Mouse (Mus musculus) hindbrain, postnatal 0 days (tissue): Measurements from ENCODE around the gene Ttc28. TPM values are rescaled to one million over a fixed set of nuclear protein-coding genes. Genes with fewer than 3 reads are reported as not detected.

Source experiments
- ATAC-seq: fragments of 200-750 bp; cut with Nextera tagmentation; 2 replicates; pipeline ENCODE4 v1.8.0; 2017; ENCODE audit warnings: mild to moderate bottlenecking, moderate TSS enrichment, moderate library complexity
- DNase-seq: peaks from one replicate; pipeline ENCODE4 v3.0.0-alpha.2; 2015; ENCODE audit warnings: low spot score
- H3K27ac ChIP-seq: fragments of 300-500 bp; sonication (generic); 2 replicates; pipeline ENCODE4 v1.5.1; 2014; ENCODE audit warnings: mild to moderate bottlenecking
- H3K27me3 ChIP-seq: fragments of 300-500 bp; sonication (generic); 2 replicates; pipeline ENCODE4 v1.6.1; 2014; ENCODE audit warnings: low read length, mixed read lengths; ENCODE audit not compliant: insufficient read depth
- H3K36me3 ChIP-seq: fragments of 300-500 bp; sonication (generic); 2 replicates; pipeline ENCODE4 v1.6.1; 2014; ENCODE audit warnings: low read length, mixed read lengths; ENCODE audit not compliant: insufficient read depth
- H3K4me1 ChIP-seq: fragments of 300-500 bp; sonication (generic); 2 replicates; pipeline ENCODE4 v1.6.1; 2014; ENCODE audit warnings: antibody characterized with exemption, low read length, mixed read lengths; ENCODE audit not compliant: insufficient read depth
- H3K4me2 ChIP-seq: fragments of 300-500 bp; sonication (generic); 2 replicates; pipeline ENCODE4 v1.6.1; 2014; ENCODE audit warnings: low read depth, mild to moderate bottlenecking, low read length, moderate library complexity, mixed read lengths
- H3K4me3 ChIP-seq: fragments of 300-500 bp; sonication (generic); 2 replicates; pipeline ENCODE4 v1.5.1; 2014; ENCODE audit warnings: low read length
- H3K9ac ChIP-seq: fragments of 300-500 bp; sonication (generic); replicated peaks from 2 replicates; pipeline ENCODE4 v1.6.1; 2014; ENCODE audit warnings: mild to moderate bottlenecking, low read length, moderate library complexity, mixed read lengths
- H3K9me3 ChIP-seq: fragments of 300-500 bp; sonication (generic); 2 replicates; pipeline ENCODE4 v1.6.1; 2016; ENCODE audit warnings: low read length, mixed read lengths
- CTCF ChIP-seq: IDR thresholded peaks from 2 replicates; pipeline ENCODE4 v1.5.1; 2016; ENCODE audit warnings: antibody characterized with exemption, control low read depth, low read depth
- WGBS: fragments of 180-500 bp; shearing (Covaris S2); extraction: QIAGEN DNeasy Blood & Tissue Kit; methylation state at CpG from one replicate; pipeline ENCODE4 v1.1.7; 2014; 5-methylcytosine and 5-hydroxymethylcytosine counted together
- polyA plus RNA-seq: library from polyadenylated mRNA; unstranded; fragments of >200 nt; fragmentation: Nextera tagmentation; extraction: Ambion mirVana; gene quantifications from 2 replicates; pipeline ENCODE4 v1.2.1, GENCODE M21; 2015
- total RNA-seq: library from RNA; depleted of rRNA; stranded (reverse); fragments of >200 nt; gene quantifications from 2 replicates; pipeline ENCODE4 v1.2.3, GENCODE M21; 2014

The Ttc28 gene
- total and polyA plus RNA-seq, 2 experiments from 2014 or later = 11.1 to 49.8 TPM

DNA sequence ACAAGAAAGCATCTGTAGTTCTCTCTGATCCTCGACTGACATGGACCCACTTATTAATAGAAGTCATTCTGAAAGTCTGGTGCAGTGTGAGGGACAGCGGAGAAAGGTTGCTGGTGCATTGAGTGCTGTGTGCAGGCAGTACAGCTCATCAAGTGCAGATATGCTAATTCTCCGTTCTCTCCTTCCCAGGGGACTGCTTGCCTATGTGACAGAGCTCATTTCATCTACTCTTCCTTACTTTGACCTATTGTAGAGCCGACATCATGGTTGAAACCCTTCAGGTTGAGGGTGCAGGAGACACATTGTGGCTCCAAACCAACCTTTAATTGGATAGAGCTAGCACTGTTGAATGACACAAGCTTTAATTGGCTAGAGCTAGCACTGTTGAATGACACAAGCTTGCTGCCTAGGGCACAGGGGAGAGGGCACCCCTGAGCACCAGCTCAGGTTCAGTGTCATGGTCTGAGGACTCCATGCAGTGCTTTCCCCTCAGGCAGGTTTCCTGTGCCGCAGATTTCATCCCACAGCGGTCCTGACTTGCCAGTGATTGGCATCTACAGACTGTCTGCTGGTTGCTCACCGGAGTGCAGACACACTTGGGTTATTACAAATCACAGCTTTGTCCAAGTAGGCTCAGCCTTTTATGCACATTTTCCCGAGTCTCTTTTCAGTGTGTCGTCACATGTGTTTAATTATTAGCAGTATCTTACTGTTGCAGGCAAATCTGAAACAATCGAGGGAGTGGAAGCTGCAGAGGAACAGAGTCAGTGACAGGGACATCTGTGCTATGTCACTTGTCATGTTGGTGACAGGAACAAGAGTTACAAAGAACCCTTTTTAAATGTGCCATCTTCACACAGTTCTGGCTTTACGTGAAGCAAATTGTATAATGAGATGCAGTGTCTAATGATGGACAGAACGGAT lies 69.1 kb downstream of the Ttc28 start:
- Histone ChIP-seq H3K4me2 (no peak overlapping the region), H3K27ac (no peak overlapping the region), H3K9ac (no peak overlapping the region), H3K4me1 (0 out of 2 replicates have a peak, but pooled peaks cover 4% of the 10 kb centered on the region), H3K36me3 (no peaks in the 10 kb centered on the region), H3K4me3 (no peak overlapping the region), H3K9me3 (no peaks in the 10 kb centered on the region), H3K27me3 (no peaks in the 10 kb centered on the region)
- no peak for TF ChIP-seq CTCF
- WGBS = 48% methylated on average over 12 of the region's 12 CpGs
- DNase-seq = peak; percentile 25
- ATAC-seq = peak; percentile 53

- 0 out of 2 replicates have a peak, but pooled peaks cover 4% of the 10 kb centered on the region for H3K4me1 ChIP-seq
- no peak overlapping the region for H3K4me2 ChIP-seq
- no peaks in the 10 kb centered on the region for H3K36me3 ChIP-seq
- no peak overlapping the region for H3K9ac ChIP-seq
- H3K27ac ChIP-seq = no peak overlapping the region
- H3K4me3 ChIP-seq = no peak overlapping the region
- no peaks in the 10 kb centered on the region for H3K9me3 ChIP-seq
- ATAC-seq (no peak), DNase-seq (no peak)
- WGBS = 49% methylated on average over 3 of the region's 3 CpGs
- H3K27me3 ChIP-seq = no peaks in the 10 kb centered on the region
- TF ChIP-seq CTCF = no peak
Observed at GRCm38 (mm10) chr5:110949791-110950190, 70.2 kb downstream of the Ttc28 start.

DNA sequence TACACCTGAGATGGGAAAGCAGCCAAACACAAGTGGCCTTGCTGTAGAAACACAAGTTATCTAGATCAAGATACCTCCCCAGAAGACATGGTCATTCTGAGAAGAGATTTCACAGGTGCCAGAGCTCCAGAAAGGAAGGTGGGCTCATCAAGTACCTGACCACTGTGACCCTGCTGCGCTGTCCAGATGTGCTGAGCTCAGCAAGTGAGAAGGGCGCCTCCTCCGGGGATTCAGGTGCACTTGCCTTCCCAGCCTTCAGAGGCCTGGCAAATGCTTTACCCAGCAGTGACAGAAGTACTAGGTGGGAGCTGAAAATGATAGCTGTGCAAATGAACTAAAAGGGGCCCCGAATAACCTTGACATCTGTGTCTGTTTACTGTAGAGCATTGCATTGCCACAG lies 78.6 kb downstream of the Ttc28 start:
- no peaks in the 10 kb centered on the region for H3K27me3 ChIP-seq
- no peaks in the 10 kb centered on the region for H3K4me1 ChIP-seq
- ATAC-seq (no peak), DNase-seq (no peak)
- no peaks in the 10 kb centered on the region for H3K9me3 ChIP-seq
- H3K4me2 ChIP-seq = no peak overlapping the region
- H3K9ac ChIP-seq = no peak overlapping the region
- no peak overlapping the region for H3K27ac ChIP-seq
- H3K4me3 ChIP-seq = no peak overlapping the region
- no peak for TF ChIP-seq CTCF
- H3K36me3 ChIP-seq = no peaks in the 10 kb centered on the region
- 90% methylated on average over 4 of the region's 4 CpGs for whole genome bisulfite sequencing

- no peaks in the 10 kb centered on the region for H3K36me3 ChIP-seq
- DNase-seq (no peak), ATAC-seq (no peak)
- no peak overlapping the region for H3K4me2 ChIP-seq
- no peak overlapping the region for H3K4me3 ChIP-seq
- 45% methylated on average over 4 of the region's 4 CpGs for WGBS
- no peak for TF ChIP-seq CTCF
- no peak overlapping the region for H3K27ac ChIP-seq
- no peaks in the 10 kb centered on the region for H3K4me1 ChIP-seq
- H3K27me3 ChIP-seq = no peaks in the 10 kb centered on the region
- H3K9me3 ChIP-seq = no peaks in the 10 kb centered on the region
- no peak overlapping the region for H3K9ac ChIP-seq
Observed at GRCm38 (mm10) chr5:110960067-110960466, 80.5 kb downstream of the Ttc28 start.

DNA sequence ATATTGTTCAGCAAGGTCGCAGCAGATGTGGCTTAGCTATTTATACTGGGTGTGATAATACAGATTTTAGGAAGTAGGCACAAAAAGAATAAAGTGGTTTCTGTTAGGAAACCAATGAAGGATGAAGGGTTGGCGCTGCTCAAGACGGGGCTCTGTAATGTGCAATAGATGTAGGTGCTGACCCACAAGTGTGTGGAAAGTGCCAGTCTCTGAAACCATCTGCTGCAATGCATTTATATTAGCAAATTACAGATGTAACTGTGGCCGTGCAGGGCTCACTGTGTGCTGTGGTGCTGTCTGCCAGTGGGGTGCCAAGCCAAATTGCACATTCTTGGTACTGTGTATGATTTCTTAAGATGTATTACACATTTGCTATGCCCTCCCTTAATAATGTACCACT lies 81.3 kb downstream of the Ttc28 start:
- DNase-seq (no peak), ATAC-seq (no peak)
- no peak overlapping the region for H3K9ac ChIP-seq
- no peak overlapping the region for H3K27ac ChIP-seq
- H3K9me3 ChIP-seq = no peaks in the 10 kb centered on the region
- no peak overlapping the region for H3K4me3 ChIP-seq
- WGBS = 59% methylated on average over 4 of the region's 4 CpGs
- H3K27me3 ChIP-seq = no peaks in the 10 kb centered on the region
- no peak overlapping the region for H3K4me2 ChIP-seq
- TF ChIP-seq CTCF = no peak
- no peaks in the 10 kb centered on the region for H3K36me3 ChIP-seq
- no peaks in the 10 kb centered on the region for H3K4me1 ChIP-seq

DNA sequence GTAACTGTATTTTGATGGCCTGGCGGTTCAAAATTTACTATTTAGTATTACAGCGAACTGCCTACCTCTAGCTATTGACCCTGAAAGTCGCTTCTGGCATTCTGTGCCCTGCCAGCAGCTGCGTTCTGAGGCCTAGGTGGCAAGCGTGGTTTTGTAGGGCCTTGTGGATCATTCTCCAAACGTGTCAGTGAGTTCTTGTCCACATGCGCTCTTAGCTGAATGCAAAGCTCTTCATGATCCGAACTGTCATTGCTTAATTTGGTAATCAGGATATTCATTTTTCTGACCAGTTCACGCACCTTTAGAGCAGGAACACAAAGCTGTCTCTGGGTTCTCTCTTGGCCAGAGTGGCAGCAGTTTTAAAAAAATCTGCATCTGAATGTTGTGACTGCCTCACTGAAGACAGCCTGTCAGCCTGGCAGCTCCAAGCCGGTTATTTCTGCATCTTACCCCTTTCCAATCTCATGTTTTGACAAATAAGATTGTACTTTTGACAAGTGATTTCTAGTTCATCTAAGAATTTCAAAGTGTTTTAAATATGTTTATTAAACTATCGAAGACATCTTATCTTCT lies 88.0 kb downstream of the Ttc28 start:
- no peaks in the 10 kb centered on the region for H3K4me1 ChIP-seq
- H3K27me3 ChIP-seq = no peaks in the 10 kb centered on the region
- H3K9ac ChIP-seq = no peak overlapping the region
- DNase-seq = no peak
- no peak overlapping the region for H3K27ac ChIP-seq
- H3K4me2 ChIP-seq = no peak overlapping the region
- TF ChIP-seq CTCF = no peak
- H3K9me3 ChIP-seq = no peaks in the 10 kb centered on the region
- no peaks in the 10 kb centered on the region for H3K36me3 ChIP-seq
- 70% methylated on average over 11 of the region's 11 CpGs for WGBS
- H3K4me3 ChIP-seq = no peak overlapping the region
- ATAC-seq = no peak

- no peak for ATAC-seq
Observed at GRCm38 (mm10) chr5:110968566-110968965, 89.0 kb downstream of the Ttc28 start.

More at GRCm38 (mm10) chr5:110968566-110968965, 89.0 kb downstream of the Ttc28 start:
- H3K9me3 ChIP-seq = no peaks in the 10 kb centered on the region
- no peak overlapping the region for H3K4me3 ChIP-seq
- no peaks in the 10 kb centered on the region for H3K36me3 ChIP-seq
- no peak for DNase-seq
- H3K4me2 ChIP-seq = no peak overlapping the region
- H3K27me3 ChIP-seq = no peaks in the 10 kb centered on the region
- H3K27ac ChIP-seq = no peak overlapping the region
- H3K4me1 ChIP-seq = no peaks in the 10 kb centered on the region
- TF ChIP-seq CTCF = no peak
- 71% methylated on average over 1 of the region's 1 CpGs for WGBS
- H3K9ac ChIP-seq = no peak overlapping the region
